Mouse (Mus musculus) heart, embryonic 10.5 days (tissue): ENCODE measurements around the gene Lrrc32. TPM values are rescaled to one million over a fixed set of nuclear protein-coding genes. Genes with fewer than 3 reads are reported as not detected.

Experiments
- DNase-seq: peaks from one replicate; pipeline ENCODE4 v3.0.0-alpha.2; 2017; ENCODE audit warnings: low spot score
- H3K27ac ChIP-seq: fragments of 300-500 bp; sonication (generic); 2 replicates; pipeline ENCODE4 v1.5.1; 2016; ENCODE audit warnings: mild to moderate bottlenecking
- H3K27me3 ChIP-seq: fragments of 300-500 bp; sonication (generic); 2 replicates; pipeline ENCODE4 v1.6.1; 2016; ENCODE audit warnings: mild to moderate bottlenecking; ENCODE audit not compliant: poor library complexity, insufficient read depth, severe bottlenecking
- H3K36me3 ChIP-seq: fragments of 300-500 bp; sonication (generic); 2 replicates; pipeline ENCODE4 v1.6.1; 2016; ENCODE audit warnings: mild to moderate bottlenecking, moderate library complexity
- H3K4me1 ChIP-seq: fragments of 300-500 bp; sonication (generic); 2 replicates; pipeline ENCODE4 v1.6.1; 2016; ENCODE audit warnings: mild to moderate bottlenecking
- H3K4me3 ChIP-seq: fragments of 300-500 bp; sonication (generic); 2 replicates; pipeline ENCODE4 v1.5.1; 2016; ENCODE audit warnings: mild to moderate bottlenecking, moderate library complexity
- H3K9me3 ChIP-seq: fragments of 300-500 bp; sonication (generic); 2 replicates; pipeline ENCODE4 v1.6.1; 2016; ENCODE audit warnings: mild to moderate bottlenecking, moderate library complexity
- whole genome bisulfite sequencing: fragments of 180-500 bp; shearing (Covaris S2); methylation state at CpG from one replicate; pipeline ENCODE4 v1.1.7; 2016; 5-methylcytosine and 5-hydroxymethylcytosine counted together
- polyA plus RNA-seq: library from polyadenylated mRNA; unstranded; fragments of >200 nt; fragmentation: Nextera tagmentation; extraction: Ambion mirVana; gene quantifications from 2 replicates; pipeline ENCODE4 v1.2.1, GENCODE M21; 2016

The Lrrc32 gene
- polyA plus RNA-seq, 1 experiment from 2014 or later: 7.3 TPM

- peak; percentile 82 for DNase-seq
These were observed 7.9 kb upstream of the Lrrc32 start for GRCm38 (mm10) chr7:98481066-98481734.

GRCm38 (mm10) chr7:98481861-98482260, 7.2 kb upstream of the Lrrc32 start:
- Histone ChIP-seq H3K27me3 (peaks cover 38% of the 10 kb centered on the region), H3K4me1 (peaks cover 26% of the 10 kb centered on the region), H3K27ac (peak overlapping the region; percentile 72; the same call in 1 of the 2 replicates), H3K9me3 (no peaks in the 10 kb centered on the region), H3K36me3 (no peaks in the 10 kb centered on the region), H3K4me3 (no peak overlapping the region)
- no peak for DNase-seq
- WGBS: 82% methylated on average over 8 of the region's 8 CpGs

More at GRCm38 (mm10) chr7:98481066-98481734, 7.9 kb upstream of the Lrrc32 start:
- H3K4me1 ChIP-seq: peaks cover 21% of the 10 kb centered on the region
- peak overlapping the region; percentile 39; the same call in 1 of the 2 replicates for H3K27ac ChIP-seq
- H3K4me3 ChIP-seq: no peak overlapping the region
- H3K9me3 ChIP-seq: no peaks in the 10 kb centered on the region
- WGBS: 30% methylated on average over 9 of the region's 9 CpGs
- H3K36me3 ChIP-seq: no peaks in the 10 kb centered on the region
- peaks cover 33% of the 10 kb centered on the region for H3K27me3 ChIP-seq

DNA sequence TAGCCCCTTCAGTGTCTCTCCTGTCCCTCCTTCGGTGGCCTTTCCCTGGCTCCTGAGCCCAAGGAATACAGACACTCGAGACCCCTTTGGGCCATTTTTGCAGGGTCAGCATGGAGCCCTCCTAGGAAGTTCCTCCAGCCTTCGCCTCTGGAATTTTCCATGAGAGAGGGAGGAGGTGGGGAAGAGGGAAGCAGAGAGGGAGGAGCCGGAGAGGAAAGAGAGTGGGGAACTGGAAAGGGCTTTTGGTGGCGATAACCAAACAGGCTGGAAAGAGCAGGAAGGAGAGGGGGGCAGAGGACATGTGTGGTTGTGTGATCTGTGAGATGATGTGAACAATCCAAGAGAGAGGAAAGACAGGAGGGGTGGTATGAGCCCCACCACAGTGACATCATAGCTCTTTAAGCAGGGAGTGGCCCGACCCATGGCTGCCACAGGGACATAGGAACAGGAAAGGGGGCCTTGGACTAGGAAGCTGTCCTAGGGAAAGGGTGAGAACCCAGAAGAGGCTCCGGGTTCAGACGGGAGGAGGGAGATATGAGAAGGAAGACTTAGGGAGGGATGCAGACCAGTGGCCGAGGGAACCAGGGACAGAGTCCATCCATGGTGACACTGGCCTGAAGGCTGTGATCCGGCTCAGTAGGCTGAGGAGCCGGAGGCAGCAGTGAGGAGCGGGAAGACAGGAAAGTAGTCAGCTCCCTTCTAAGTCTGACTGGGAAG, 6.4 kb upstream of the Lrrc32 start:
- Histone ChIP-seq H3K4me3 (no peak overlapping the region), H3K4me1 (peaks cover 26% of the 10 kb centered on the region), H3K27me3 (peaks cover 38% of the 10 kb centered on the region), H3K36me3 (no peaks in the 10 kb centered on the region), H3K27ac (peak overlapping the region; percentile 72), H3K9me3 (no peaks in the 10 kb centered on the region)
- DNase-seq: no peak
- WGBS: 32% methylated on average over 12 of the region's 12 CpGs

DNA sequence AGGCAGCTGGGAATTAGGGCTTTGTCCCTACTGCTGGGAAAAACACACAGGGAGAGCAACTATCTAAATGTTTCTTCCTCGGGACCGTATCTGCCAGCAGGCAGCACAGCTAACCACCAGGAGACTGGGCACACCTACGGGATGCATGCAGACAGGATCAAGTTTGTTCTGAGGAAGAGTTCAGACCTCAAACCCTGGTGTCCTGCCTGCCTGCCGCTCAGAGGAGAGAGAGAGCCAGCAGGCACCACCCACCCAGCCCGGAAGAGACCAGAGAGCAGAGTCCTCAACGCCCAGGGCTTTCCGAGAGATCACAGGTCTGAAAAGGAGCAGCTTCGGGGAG, 5.8 kb upstream of the Lrrc32 start:
- H3K4me3 ChIP-seq: peak overlapping the region; percentile 26; the same call in 1 of the 2 replicates
- H3K36me3 ChIP-seq: no peaks in the 10 kb centered on the region
- no peaks in the 10 kb centered on the region for H3K9me3 ChIP-seq
- peaks cover 26% of the 10 kb centered on the region for H3K4me1 ChIP-seq
- peak overlapping the region; percentile 72 for H3K27ac ChIP-seq
- DNase-seq: no peak
- WGBS: 22% methylated on average over 8 of the region's 8 CpGs
- H3K27me3 ChIP-seq: peaks cover 40% of the 10 kb centered on the region

- WGBS: 84% methylated on average over 3 of the region's 3 CpGs
- H3K9me3 ChIP-seq: no peaks in the 10 kb centered on the region
- H3K4me1 ChIP-seq: peaks cover 43% of the 10 kb centered on the region
- no peak overlapping the region for H3K27ac ChIP-seq
- no peaks in the 10 kb centered on the region for H3K36me3 ChIP-seq
- H3K4me3 ChIP-seq: no peak overlapping the region
- DNase-seq: no peak
- peaks cover 39% of the 10 kb centered on the region for H3K27me3 ChIP-seq
These were observed 4.2 kb upstream of the Lrrc32 start for GRCm38 (mm10) chr7:98484878-98485277.

DNA sequence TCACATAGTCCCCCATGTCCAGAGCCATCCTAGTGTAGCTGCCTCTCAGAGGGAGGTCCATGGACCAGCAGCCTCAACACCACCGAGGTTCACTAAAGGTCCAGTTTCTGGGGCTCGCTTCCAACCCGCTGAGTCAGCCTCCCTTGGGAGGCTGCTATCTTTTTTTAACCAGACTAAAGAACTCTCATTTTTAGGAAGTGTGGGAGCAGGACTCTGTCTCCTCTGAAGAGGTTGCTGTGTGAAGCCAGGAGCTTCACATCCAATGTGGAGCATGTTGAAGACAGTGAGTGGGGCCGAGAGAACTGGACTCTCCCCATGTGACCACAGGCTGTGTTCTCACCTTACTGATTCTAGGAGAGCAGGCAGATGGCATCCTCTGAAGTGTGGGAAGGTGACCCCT, 3.6 kb upstream of the Lrrc32 start:
- Histone ChIP-seq H3K4me3 (no peak overlapping the region), H3K27ac (no peak overlapping the region), H3K4me1 (peaks cover 49% of the 10 kb centered on the region), H3K36me3 (no peaks in the 10 kb centered on the region), H3K27me3 (peaks cover 37% of the 10 kb centered on the region), H3K9me3 (no peaks in the 10 kb centered on the region)
- 72% methylated on average over 4 of the region's 4 CpGs for WGBS
- DNase-seq: no peak

- DNase-seq: no peak
- H3K27me3 ChIP-seq: peaks cover 41% of the 10 kb centered on the region
- no peak overlapping the region for H3K4me3 ChIP-seq
- no peaks in the 10 kb centered on the region for H3K36me3 ChIP-seq
- no peak overlapping the region for H3K27ac ChIP-seq
- H3K9me3 ChIP-seq: no peaks in the 10 kb centered on the region
- peaks cover 45% of the 10 kb centered on the region for H3K4me1 ChIP-seq
- 82% methylated on average over 7 of the region's 7 CpGs for WGBS
These were observed 2.6 kb upstream of the Lrrc32 start for GRCm38 (mm10) chr7:98486471-98486917.

- Histone ChIP-seq H3K27ac (no peak overlapping the region; the same call in 1 of the 2 replicates), H3K9me3 (no peaks in the 10 kb centered on the region), H3K36me3 (no peaks in the 10 kb centered on the region), H3K4me1 (peaks cover 50% of the 10 kb centered on the region), H3K27me3 (peaks cover 43% of the 10 kb centered on the region), H3K4me3 (no peak overlapping the region)
- WGBS: 84% methylated on average over 11 of the region's 11 CpGs
- DNase-seq: no peak
These were observed 1.7 kb upstream of the Lrrc32 start for GRCm38 (mm10) chr7:98487202-98487980.

GRCm38 (mm10) chr7:98488398-98489130, 519 bp upstream of the Lrrc32 start:
- no peak for DNase-seq
- Histone ChIP-seq H3K4me1 (peaks cover 50% of the 10 kb centered on the region), H3K27me3 (peaks cover 43% of the 10 kb centered on the region), H3K9me3 (no peaks in the 10 kb centered on the region), H3K27ac (peak overlapping the region; percentile 65), H3K4me3 (no peak overlapping the region), H3K36me3 (no peaks in the 10 kb centered on the region)
- WGBS: 83% methylated on average over 13 of the region's 13 CpGs

DNA sequence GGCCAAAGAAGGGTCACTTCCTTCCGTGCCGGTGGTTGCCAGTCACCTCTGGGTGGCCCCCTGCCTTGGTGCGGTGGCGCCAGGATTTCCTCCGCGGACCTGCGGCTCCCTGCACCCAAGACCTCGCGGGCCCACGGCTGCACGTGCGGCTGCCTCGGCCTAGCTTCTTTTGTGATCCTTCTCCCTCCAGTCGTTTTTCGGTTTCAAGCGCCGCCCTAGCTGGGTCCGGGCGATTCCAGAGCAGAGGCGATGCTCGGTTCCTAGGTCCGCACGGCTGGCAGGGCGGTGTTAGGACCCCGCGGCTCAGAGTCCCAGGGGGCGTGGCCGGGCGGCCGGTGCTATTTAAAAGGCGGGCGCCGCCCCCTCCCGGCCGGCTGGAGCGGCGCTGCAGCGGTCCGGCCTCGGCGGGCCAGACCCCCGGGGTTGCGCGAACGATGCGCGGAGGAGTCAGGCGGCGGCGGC, 571 bp downstream of the Lrrc32 start:
- no peaks in the 10 kb centered on the region for H3K9me3 ChIP-seq
- peak overlapping the region; percentile 69 for H3K4me3 ChIP-seq
- WGBS: under 1% methylated on average over 50 of the region's 50 CpGs
- H3K27ac ChIP-seq: peak overlapping the region; percentile 65
- DNase-seq: peak; percentile 88
- H3K4me1 ChIP-seq: peaks cover 59% of the 10 kb centered on the region
- peaks cover 43% of the 10 kb centered on the region for H3K27me3 ChIP-seq
- no peaks in the 10 kb centered on the region for H3K36me3 ChIP-seq

- 53% methylated on average over 4 of the region's 4 CpGs for WGBS
- H3K9me3 ChIP-seq: no peaks in the 10 kb centered on the region
- H3K27ac ChIP-seq: peak overlapping the region; percentile 65; the same call in 1 of the 2 replicates
- H3K36me3 ChIP-seq: no peaks in the 10 kb centered on the region
- H3K27me3 ChIP-seq: peaks cover 43% of the 10 kb centered on the region
- no peak for DNase-seq
- H3K4me1 ChIP-seq: peaks cover 63% of the 10 kb centered on the region
- peak overlapping the region; percentile 69 for H3K4me3 ChIP-seq
These were observed 1.2 kb downstream of the Lrrc32 start for GRCm38 (mm10) chr7:98490328-98490727.

- H3K27me3 ChIP-seq: peaks cover 43% of the 10 kb centered on the region
- H3K36me3 ChIP-seq: no peaks in the 10 kb centered on the region
- no peak for DNase-seq
- no peaks in the 10 kb centered on the region for H3K9me3 ChIP-seq
- H3K27ac ChIP-seq: no peak overlapping the region
- WGBS: 93% methylated on average over 6 of the region's 6 CpGs
- H3K4me3 ChIP-seq: no peak overlapping the region
- H3K4me1 ChIP-seq: peaks cover 63% of the 10 kb centered on the region
These were observed 1.8 kb downstream of the Lrrc32 start for GRCm38 (mm10) chr7:98490911-98491310.
